Mouse (Mus musculus): ENCODE measurements at regions not wholly inside any gene's neighbourhood (a gene's known extent, or its start where the extent isn't known, plus 50 kb on each side); places are given as distances from the start of the nearest gene placed in this dataset.
A peak's percentile ranks its signal among the peaks of the same experiment; 100 is the strongest.
"Not testable (repeated sequence)": the region's sequence is repeated elsewhere in the genome, so short reads cannot be mapped to it uniquely, and the experiment has no call there.

DNA sequence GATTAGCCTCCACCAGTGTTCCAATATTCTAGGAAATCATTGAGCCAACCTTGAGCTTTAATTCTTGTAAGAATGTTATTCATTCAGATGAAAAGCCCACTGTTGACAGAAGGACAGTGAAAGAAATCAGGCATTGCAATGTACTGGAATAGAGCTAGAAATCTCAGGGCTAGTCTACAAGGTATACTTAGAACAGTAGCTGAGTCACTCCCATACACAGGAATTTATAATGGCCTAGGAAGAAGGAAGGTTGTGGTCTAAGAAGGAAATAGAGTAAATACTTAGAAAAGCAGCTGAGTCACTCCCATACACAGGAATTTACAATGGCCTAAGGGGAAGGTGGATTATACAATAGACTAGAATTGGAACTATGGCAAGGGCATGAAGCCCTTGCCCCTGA, 174.6 kb downstream of the Fam181b start:
- DNase-seq: not testable (repeated sequence)

DNA sequence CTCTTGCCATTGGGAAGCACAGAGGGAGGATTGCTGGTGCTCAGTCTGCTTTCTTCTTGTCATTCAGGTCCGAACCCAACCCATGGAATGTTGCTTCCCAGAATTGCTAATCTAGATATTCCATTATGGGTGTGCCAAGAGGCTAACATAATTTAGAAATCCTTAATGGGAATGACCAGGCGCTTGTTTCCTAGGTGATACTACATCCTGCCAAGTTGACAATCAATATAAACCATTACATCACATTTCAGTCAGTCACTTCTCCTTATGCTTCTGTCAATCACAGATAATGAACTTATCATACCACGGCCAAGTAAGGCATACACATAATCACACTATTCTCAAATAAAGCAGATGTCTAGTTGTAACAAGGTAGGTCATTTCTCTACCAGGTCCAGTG, 206.1 kb downstream of the Fam181b start:
- DNase-seq: no peak

DNA sequence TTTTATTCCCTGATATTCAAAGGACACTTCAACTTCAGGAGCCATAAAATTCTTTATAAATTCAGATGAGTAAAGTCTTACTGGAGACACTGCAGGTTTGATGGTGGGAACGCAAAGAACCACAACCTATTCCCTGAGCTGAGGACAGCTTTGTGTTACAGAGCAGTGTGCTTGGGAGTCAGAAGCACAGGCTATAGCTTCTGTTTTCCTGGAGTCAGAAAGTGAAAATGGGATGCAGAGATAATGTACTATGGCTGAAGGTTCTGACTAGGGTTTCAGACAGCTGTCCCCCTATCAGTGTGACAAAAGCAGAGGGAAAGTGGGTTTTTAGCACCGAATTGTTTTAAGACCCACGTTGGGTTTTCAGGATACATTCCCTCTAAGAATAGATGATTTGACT, 211.8 kb downstream of the Fam181b start:
- no peak for DNase-seq

DNA sequence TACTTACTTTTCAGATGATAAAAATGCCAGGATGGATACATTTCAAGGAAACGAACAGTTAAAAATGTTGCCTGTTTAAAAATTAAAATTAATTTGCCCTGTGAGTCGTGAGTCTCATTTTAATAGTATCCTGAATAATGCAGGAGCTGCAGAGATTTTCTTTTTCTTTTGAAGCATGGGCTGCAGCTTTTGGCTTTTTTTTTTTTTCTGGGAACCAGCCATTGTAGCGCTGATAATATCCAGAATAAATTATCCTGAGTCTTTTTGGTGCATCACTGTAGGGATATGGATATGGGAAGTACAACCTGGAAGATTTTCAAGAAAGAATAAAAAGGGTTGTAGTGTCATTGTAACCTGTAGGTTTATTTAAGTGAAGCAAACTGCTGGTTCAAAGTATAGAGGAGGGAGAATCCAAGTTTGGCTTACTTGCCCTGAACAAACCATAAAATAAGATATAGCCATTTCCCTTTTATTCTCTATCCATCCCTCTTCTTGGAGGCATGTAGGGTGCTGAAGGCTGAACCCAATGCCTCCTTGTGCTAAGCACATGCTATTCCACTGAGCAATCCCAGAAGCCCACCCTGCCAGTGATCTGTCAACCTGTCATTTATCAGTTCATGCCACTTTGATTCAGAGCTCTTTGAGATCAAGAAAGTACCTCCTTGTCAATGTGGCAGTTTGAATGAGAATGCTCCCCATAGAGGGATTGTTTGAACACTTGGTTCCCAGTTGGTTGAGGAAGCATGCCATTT, 212.5 kb downstream of the Fam181b start:
- no peak for DNase-seq

DNA sequence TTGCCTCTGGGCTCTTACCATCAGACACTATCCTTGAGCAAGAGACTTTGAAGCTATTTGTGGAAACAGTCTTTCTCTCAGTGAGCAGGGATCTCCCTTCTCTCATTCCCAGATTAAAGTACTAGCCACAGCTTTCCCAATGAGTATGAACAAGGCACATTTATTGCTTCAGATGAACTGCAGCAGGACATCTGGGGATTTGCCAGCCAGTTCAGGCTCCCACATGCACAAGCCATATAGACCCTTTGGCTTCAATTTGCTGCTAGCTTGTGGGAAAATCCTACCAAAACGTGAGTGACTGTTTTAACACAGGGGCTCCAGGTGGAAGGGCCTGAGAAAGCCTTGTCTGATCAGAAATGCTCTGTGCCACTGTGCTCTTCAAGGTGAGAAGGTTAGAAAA, 233.1 kb downstream of the Fam181b start:
- DNase-seq: no peak

DNA sequence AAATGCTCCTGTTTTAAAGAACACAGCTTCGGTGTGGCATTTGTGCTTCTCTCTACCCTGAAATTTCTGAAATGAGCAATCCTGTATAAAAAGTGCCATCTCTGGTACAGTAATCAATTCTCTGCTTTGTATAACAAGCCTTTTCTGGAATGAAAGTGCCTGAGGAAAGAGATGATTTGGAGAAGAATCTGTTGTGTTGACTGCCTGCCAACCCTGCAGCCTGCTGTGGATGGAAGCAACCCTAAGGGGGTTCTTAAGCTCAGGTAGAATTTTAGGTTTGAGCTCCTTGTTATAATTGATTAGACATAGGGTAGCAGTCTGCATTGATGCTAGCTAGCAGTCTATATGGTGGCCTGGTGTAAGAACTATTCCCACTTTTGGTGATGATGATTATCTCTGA, 251.7 kb downstream of the Fam181b start:
- no peak for DNase-seq

DNA sequence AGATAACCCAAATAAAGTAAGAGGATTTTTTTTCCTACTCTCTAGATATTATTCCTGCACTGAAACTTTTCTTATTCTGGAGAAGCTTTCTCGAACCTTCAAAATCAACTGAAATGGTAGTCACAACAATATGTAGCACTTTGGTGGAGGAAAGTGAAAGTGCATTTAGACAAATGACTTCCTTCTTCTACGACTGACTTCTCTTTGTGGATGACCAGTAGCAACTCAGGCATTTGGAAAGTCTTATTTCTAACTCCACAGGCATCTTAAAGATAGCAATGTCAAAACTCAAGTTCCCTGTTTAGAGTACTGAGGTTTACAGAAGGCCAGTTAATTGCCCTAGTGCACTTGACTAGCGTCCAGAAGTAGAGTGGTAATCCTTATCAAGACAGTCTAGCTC, 252.5 kb downstream of the Fam181b start:
- DNase-seq: no peak

DNA sequence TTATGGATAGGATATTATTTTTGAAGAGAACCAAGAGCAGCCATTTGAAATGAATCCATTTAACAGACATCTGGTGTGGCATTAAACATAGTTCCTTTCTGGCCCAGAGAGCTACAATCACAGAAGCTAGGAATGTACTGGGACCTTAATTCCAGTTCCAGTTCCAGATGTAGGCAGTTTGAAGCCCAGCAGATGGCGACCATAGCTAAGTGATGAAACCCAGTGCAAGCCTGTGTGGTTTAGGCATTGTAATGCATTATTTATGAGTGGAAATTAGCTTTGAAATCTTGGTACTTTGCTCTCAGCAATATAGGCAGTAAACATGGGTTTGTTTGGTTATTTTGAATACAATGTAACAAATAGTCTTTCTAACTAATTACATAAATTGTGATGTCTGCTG, 256.8 kb downstream of the Fam181b start:
- peak; percentile 46 for DNase-seq

Data from kidney, postnatal 10 days (tissue).